Mouse (Mus musculus): ENCODE data around the gene Bard1. TPM values are rescaled to one million over a fixed set of nuclear protein-coding genes. Genes with fewer than 3 reads are reported as not detected.

The Bard1 gene
- polyA plus RNA-seq, 1 experiment from 2014 or later = 0.95 TPM

DNA sequence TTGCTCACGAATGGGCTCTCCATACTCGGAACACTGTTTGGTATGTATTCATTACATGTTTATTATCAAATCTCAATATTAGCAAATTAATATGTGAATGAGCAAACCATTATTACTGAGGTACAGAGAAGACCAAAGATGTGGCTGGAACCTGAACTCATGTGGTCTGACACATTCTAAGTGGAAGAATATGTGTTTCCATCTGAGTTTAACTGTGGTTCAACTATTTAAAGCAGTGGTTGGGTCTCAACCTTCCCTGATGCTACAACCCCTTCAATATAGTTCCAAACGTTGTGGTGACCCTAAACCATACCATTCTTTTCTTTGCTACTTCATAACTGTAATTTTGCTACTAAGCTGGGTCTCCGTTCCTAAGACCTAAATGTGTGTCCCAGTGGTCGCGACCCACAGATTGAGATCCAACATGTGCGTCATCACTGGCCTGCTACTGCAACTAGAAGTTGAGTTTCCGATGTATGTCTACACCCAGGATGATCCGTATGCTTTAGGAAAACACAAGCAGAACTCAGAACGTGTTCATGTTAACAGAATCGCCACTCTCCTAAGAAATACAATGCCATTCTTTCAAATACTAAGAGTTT is 1.5 kb downstream of the Bard1 start:
- DNase-seq (ENCODE audit: low spot score) (no peak), ATAC-seq (ENCODE audit: low FRiP score) (no peak)
- Histone ChIP-seq H3K36me3 (replicated peaks; ENCODE audit: control insufficient read depth, insufficient read depth) (no peaks in the 10 kb centered on the region), H3K4me2 (replicated peaks) (peak overlapping the region; percentile 74), H3K4me1 (replicated peaks; ENCODE audit: control insufficient read depth, insufficient read depth, low read length) (no peaks in the 10 kb centered on the region), H3K9me3 (ENCODE audit: control insufficient read depth, low read length) (no peaks in the 10 kb centered on the region), H3K27ac (no peak overlapping the region), H3K9ac (no peak overlapping the region), H3K27me3 (ENCODE audit: control insufficient read depth, insufficient read depth, low read length) (no peaks in the 10 kb centered on the region), H3K4me3 (replicated peaks; ENCODE audit: low read length) (peak overlapping the region; percentile 75; the same call in 1 of the 2 replicates)
- WGBS = 52% methylated on average over 11 of the region's 11 CpGs

DNA sequence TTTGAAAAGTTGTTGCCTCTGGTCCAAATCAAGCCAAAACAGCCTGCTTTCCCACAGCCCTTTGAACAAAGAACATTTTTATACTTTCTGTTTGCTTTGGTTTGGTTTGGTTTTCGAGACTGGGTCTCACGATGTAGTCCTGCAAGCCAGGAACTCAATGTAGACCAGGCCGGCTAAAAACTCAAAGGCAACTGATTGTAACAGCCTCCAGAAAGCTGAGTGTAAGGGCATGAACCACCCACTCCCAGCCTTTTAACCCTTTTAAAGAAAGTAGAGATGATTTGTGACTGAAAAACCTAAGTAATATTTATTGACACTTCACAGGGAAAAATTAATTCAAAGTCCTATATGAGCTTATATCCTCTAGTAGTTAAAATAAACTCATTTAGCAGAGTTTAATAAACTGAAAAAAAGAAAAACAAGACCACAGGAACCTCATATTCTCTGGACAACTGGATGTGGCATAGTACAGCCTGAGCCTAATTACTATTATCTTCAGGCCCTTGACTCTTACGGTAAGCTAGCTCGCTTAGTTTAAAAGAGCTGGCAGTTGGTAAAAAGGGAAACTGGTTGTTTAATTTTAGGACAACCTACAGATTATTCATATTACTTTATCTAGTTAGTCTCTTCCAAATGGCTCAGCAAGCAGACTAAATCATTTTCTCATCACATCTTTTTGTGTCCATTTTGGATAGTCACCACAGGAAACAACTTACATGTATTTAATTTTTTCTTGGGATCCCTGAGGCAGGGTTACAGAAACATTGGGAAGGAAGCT is 2.2 kb downstream of the Bard1 start:
- Histone ChIP-seq H3K4me1 (replicated peaks; ENCODE audit: control insufficient read depth, insufficient read depth, low read length) (no peaks in the 10 kb centered on the region), H3K9ac (no peak overlapping the region), H3K27me3 (ENCODE audit: control insufficient read depth, insufficient read depth, low read length) (no peaks in the 10 kb centered on the region), H3K4me3 (replicated peaks; ENCODE audit: low read length) (no peak overlapping the region), H3K36me3 (replicated peaks; ENCODE audit: control insufficient read depth, insufficient read depth) (no peaks in the 10 kb centered on the region), H3K9me3 (ENCODE audit: control insufficient read depth, low read length) (no peaks in the 10 kb centered on the region), H3K27ac (no peak overlapping the region), H3K4me2 (replicated peaks) (no peak overlapping the region)
- WGBS = 83% methylated on average over 5 of the region's 5 CpGs
- ATAC-seq (ENCODE audit: low FRiP score) (no peak), DNase-seq (ENCODE audit: low spot score) (no peak)

- H3K4me3 ChIP-seq (replicated peaks; ENCODE audit: low read length) = no peak overlapping the region
- no peaks in the 10 kb centered on the region for H3K9me3 ChIP-seq (ENCODE audit: control insufficient read depth, low read length)
- H3K36me3 ChIP-seq (replicated peaks; ENCODE audit: control insufficient read depth, insufficient read depth) = no peaks in the 10 kb centered on the region
- no peak overlapping the region for H3K27ac ChIP-seq
- 33% methylated on average over 3 of the region's 3 CpGs for WGBS
- no peak for ATAC-seq (ENCODE audit: low FRiP score)
- no peak overlapping the region for H3K9ac ChIP-seq
- H3K4me1 ChIP-seq (replicated peaks; ENCODE audit: control insufficient read depth, insufficient read depth, low read length) = no peaks in the 10 kb centered on the region
- DNase-seq (ENCODE audit: low spot score) = no peak
- no peak overlapping the region for H3K4me2 ChIP-seq (replicated peaks)
- no peaks in the 10 kb centered on the region for H3K27me3 ChIP-seq (ENCODE audit: control insufficient read depth, insufficient read depth, low read length)
Measured at GRCm38 (mm10) chr1:71099945-71100515, 2.9 kb downstream of the Bard1 start.

DNA sequence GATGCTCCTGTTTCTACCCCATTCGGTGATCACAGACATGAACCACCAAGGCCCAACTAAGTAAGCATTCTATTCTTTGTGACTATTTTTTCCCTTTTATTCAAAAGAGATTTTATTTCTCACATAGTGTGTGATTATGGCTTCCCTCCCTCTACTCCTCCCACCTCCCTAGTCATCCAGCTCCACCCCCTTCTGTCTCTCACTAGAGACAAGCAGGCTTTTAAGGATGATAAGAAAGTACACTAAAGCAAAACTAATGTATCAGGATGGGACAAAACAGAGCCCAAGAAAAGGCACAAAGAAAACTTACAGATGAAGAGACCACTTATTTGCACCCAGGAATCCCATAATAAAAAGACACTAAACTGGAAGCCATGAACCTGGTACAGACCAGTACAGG is 6.9 kb downstream of the Bard1 start:
- Histone ChIP-seq H3K9me3 (ENCODE audit: control insufficient read depth, low read length) (no peaks in the 10 kb centered on the region), H3K4me3 (replicated peaks; ENCODE audit: low read length) (no peak overlapping the region), H3K4me2 (replicated peaks) (no peak overlapping the region), H3K27me3 (ENCODE audit: control insufficient read depth, insufficient read depth, low read length) (no peaks in the 10 kb centered on the region), H3K4me1 (replicated peaks; ENCODE audit: control insufficient read depth, insufficient read depth, low read length) (no peaks in the 10 kb centered on the region), H3K27ac (no peak overlapping the region), H3K36me3 (replicated peaks; ENCODE audit: control insufficient read depth, insufficient read depth) (no peaks in the 10 kb centered on the region), H3K9ac (no peak overlapping the region)
- no peak for ATAC-seq (ENCODE audit: low FRiP score)
- DNase-seq (ENCODE audit: low spot score) = no peak
- 93% methylated on average over 1 of the region's 1 CpGs for WGBS

- Histone ChIP-seq H3K27ac (no peak overlapping the region), H3K27me3 (ENCODE audit: control insufficient read depth, insufficient read depth, low read length) (no peaks in the 10 kb centered on the region)
- 95% methylated on average over 2 of the region's 2 CpGs for WGBS
Measured at GRCm38 (mm10) chr1:71095211-71095805, 7.6 kb downstream of the Bard1 start.

GRCm38 (mm10) chr1:71075651-71076050 is 27.3 kb downstream of the Bard1 start:
- 69% methylated on average over 3 of the region's 3 CpGs for WGBS
- ATAC-seq (ENCODE audit: low FRiP score) (no peak), DNase-seq (ENCODE audit: low spot score) (no peak)
- H3K27ac ChIP-seq = no peak overlapping the region
- no peaks in the 10 kb centered on the region for H3K4me1 ChIP-seq (replicated peaks; ENCODE audit: control insufficient read depth, insufficient read depth, low read length)
- no peaks in the 10 kb centered on the region for H3K27me3 ChIP-seq (ENCODE audit: control insufficient read depth, insufficient read depth, low read length)
- no peaks in the 10 kb centered on the region for H3K36me3 ChIP-seq (replicated peaks; ENCODE audit: control insufficient read depth, insufficient read depth)
- H3K9me3 ChIP-seq (ENCODE audit: control insufficient read depth, low read length) = no peaks in the 10 kb centered on the region
- H3K4me2 ChIP-seq (replicated peaks) = no peak overlapping the region
- no peak overlapping the region for H3K4me3 ChIP-seq (replicated peaks; ENCODE audit: low read length)
- no peak overlapping the region for H3K9ac ChIP-seq

More at GRCm38 (mm10) chr1:71095211-71095805, 7.6 kb downstream of the Bard1 start:
- Histone ChIP-seq H3K9me3 (ENCODE audit: control insufficient read depth, low read length) (no peaks in the 10 kb centered on the region), H3K4me3 (replicated peaks; ENCODE audit: low read length) (no peak overlapping the region), H3K36me3 (replicated peaks; ENCODE audit: control insufficient read depth, insufficient read depth) (no peaks in the 10 kb centered on the region), H3K4me2 (replicated peaks) (no peak overlapping the region), H3K9ac (no peak overlapping the region), H3K4me1 (replicated peaks; ENCODE audit: control insufficient read depth, insufficient read depth, low read length) (no peaks in the 10 kb centered on the region)
- no peak for DNase-seq (ENCODE audit: low spot score)
- no peak for ATAC-seq (ENCODE audit: low FRiP score)

GRCm38 (mm10) chr1:71070771-71071170 is 32.2 kb downstream of the Bard1 start:
- Histone ChIP-seq H3K9me3 (ENCODE audit: control insufficient read depth, low read length) (no peaks in the 10 kb centered on the region), H3K4me3 (replicated peaks; ENCODE audit: low read length) (no peak overlapping the region), H3K27ac (no peak overlapping the region), H3K9ac (no peak overlapping the region), H3K27me3 (ENCODE audit: control insufficient read depth, insufficient read depth, low read length) (no peaks in the 10 kb centered on the region), H3K36me3 (replicated peaks; ENCODE audit: control insufficient read depth, insufficient read depth) (no peaks in the 10 kb centered on the region), H3K4me1 (replicated peaks; ENCODE audit: control insufficient read depth, insufficient read depth, low read length) (no peaks in the 10 kb centered on the region), H3K4me2 (replicated peaks) (no peak overlapping the region)
- DNase-seq (ENCODE audit: low spot score) = no peak
- ATAC-seq (ENCODE audit: low FRiP score) = no peak

DNA sequence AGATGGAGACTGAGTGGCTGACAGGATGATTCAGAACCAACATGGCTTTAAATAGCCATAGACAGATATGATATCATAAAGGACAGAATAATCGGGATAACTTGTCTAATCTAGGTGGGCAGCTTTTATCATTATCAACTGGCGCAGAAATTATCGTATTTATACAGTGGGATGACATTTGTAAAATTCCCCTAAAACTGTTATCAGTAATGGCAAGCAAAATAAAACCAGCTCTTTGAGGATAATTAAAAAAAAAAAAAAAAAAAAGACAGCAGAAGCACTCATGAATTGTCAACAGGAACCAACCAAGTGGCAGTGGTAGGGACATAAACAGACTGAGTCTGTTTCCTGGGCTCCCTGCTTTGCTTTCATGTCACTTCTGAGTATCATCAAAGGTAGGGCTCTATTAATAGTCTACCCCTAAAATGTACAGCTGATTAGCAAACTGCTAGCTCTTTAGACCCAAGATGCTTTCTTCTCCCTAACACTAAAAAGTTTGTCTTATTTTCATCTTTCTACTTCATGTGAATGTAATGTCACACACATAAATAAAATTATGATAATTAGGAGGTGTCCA is 34.1 kb downstream of the Bard1 start:
- H3K9me3 ChIP-seq (ENCODE audit: control insufficient read depth, low read length) = no peaks in the 10 kb centered on the region
- no peak overlapping the region for H3K4me3 ChIP-seq (replicated peaks; ENCODE audit: low read length)
- no peak overlapping the region for H3K9ac ChIP-seq
- no peak overlapping the region for H3K27ac ChIP-seq
- no peaks in the 10 kb centered on the region for H3K36me3 ChIP-seq (replicated peaks; ENCODE audit: control insufficient read depth, insufficient read depth)
- H3K4me2 ChIP-seq (replicated peaks) = no peak overlapping the region
- ATAC-seq (ENCODE audit: low FRiP score) (no peak), DNase-seq (ENCODE audit: low spot score) (no peak)
- WGBS = 92% methylated on average over 3 of the region's 3 CpGs
- H3K27me3 ChIP-seq (ENCODE audit: control insufficient read depth, insufficient read depth, low read length) = no peaks in the 10 kb centered on the region
- H3K4me1 ChIP-seq (replicated peaks; ENCODE audit: control insufficient read depth, insufficient read depth, low read length) = no peaks in the 10 kb centered on the region

- no peak overlapping the region for H3K9ac ChIP-seq
- H3K9me3 ChIP-seq (ENCODE audit: control insufficient read depth, low read length) = no peaks in the 10 kb centered on the region
- no peak overlapping the region for H3K27ac ChIP-seq
- no peaks in the 10 kb centered on the region for H3K27me3 ChIP-seq (ENCODE audit: control insufficient read depth, insufficient read depth, low read length)
- H3K4me2 ChIP-seq (replicated peaks) = no peak overlapping the region
- H3K4me3 ChIP-seq (replicated peaks; ENCODE audit: low read length) = no peak overlapping the region
- H3K36me3 ChIP-seq (replicated peaks; ENCODE audit: control insufficient read depth, insufficient read depth) = no peaks in the 10 kb centered on the region
- 80% methylated on average over 16 of the region's 16 CpGs for WGBS
- H3K4me1 ChIP-seq (replicated peaks; ENCODE audit: control insufficient read depth, insufficient read depth, low read length) = no peaks in the 10 kb centered on the region
- DNase-seq (ENCODE audit: low spot score) = no peak
- ATAC-seq (ENCODE audit: low FRiP score) = no peak
Measured at GRCm38 (mm10) chr1:71063885-71064492, 39.0 kb downstream of the Bard1 start.
